Mouse (Mus musculus): ENCODE results near the gene Ngf.

DNA sequence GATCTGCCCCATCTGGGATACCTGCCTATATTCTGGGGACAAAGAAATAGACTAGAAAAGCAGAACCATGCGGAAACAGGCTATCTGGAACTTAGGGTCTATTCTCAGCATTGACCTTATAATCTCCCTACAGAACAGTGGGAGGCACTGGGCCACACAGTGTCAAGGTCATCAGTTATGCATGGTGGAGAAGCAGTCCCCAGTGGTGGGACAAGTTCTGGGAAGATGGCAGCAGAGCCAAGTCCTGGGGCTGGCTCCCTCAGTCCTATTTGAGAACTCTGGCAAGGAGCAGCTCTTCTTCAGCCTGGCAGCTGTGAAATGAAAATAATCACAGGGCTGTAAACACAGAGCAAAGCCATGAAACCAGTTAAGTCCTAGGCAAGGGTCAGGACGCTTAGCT, 54.0 kb downstream of the Ngf start:
- TF ChIP-seq HCFC1 (IDR thresholded peaks at IDR 0.05; ENCODE audit: borderline replicate concordance, insufficient read depth, low read length) = no peak
- no peak for TF ChIP-seq MAFK (IDR thresholded peaks at IDR 0.05; ENCODE audit: insufficient read depth, low read depth, low read length)

All from ES-E14 (cell line).